Mouse (Mus musculus) monocyte, adult 2 months (primary cell): ENCODE data around the gene Ank.

Source experiments
- DNase-seq, 2 experiments: peaks; one replicate each; pipeline ENCODE4 v3.0.0; 2022; ENCODE audit warnings: low spot score in 2 of 2, low read depth in 1 of 2

Ank gene

DNA sequence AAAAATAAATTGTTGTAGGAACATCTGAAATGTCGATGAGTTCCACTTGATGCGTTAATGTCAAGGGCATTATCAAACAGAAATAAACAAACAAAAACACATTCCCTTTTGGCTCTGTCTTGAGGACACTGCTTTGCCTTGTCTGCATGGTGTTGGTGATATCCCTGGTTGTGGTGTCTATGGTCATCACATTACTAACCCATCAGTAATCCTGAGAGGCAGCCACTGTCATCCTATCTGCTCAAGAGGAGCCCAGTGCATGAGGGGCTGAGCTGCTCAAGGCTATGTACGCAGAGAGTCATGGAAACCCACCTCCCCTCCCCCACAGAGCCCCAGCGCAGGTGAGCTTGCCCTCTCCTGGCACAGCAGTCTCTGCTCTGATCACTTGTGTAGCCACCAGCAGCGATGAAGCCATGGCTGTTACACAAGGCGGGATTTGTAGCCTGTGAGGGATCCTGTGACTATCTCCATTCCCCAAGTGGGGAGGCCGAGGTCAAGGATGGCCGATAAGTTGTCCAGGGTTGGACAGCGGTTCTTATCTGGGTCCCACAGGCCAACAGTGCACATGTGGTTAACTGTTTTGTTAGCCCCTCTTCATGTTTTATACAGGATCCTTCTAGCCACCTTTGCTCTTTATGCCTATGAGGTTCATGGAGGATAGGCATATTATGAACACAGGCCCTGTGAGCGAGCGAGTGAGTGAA lies 30.3 kb downstream of the Ank start:
- no peak for DNase-seq

DNA sequence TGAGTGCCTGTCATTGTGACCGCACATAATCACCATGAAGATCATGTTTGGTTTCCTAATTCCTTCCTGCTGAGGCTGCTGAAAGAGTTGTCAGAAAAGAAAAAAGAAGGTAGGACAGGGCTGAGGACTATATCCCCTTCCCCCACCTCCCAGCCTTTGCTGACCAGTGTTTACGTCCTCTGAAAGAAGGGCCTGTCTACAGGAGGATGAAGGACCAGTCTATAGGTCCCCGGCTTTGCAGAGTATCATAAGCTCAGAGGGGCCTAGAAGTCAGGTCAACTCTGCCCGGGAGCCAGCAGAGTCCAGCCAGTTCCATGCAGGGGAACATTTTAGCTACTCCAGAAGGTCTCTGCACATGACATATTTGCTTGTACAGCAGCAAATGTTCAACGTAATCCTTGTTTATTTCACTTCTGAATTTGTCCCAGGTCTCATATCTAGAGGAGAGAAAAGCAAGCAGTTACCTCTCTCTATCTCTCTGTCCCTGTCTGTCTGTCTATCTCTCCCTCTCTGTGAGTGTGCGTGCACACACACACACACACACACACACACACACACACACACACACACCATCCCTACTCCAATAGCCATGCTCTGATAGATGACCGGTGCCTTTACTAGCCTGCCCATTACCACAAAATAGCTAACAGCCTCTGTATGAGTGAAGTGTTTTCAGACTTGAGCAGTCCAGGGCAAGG lies 31.0 kb downstream of the Ank start:
- no peak for DNase-seq

DNA sequence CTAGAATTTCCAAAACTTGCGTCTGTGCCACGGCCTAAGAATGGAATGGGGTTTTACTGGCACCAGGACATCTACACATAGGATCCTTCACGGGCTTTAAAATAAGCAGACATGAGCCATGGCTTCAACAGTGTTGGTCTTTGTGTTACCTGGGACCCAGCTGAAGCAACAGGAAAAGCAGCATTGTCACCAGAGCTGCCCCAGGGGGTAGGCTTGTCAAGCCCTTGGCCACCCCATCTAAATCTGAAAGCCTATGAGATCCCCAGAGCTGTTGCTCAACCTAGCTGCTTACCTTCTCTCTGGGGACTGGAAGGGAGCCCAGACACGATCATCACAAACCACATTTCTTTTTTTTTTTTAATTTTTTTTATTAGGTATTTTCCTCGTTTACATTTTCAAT lies 31.6 kb downstream of the Ank start:
- DNase-seq = no peak

GRCm38 (mm10) chr15:27500390-27500789 lies 33.9 kb downstream of the Ank start:
- no peak for DNase-seq

DNA sequence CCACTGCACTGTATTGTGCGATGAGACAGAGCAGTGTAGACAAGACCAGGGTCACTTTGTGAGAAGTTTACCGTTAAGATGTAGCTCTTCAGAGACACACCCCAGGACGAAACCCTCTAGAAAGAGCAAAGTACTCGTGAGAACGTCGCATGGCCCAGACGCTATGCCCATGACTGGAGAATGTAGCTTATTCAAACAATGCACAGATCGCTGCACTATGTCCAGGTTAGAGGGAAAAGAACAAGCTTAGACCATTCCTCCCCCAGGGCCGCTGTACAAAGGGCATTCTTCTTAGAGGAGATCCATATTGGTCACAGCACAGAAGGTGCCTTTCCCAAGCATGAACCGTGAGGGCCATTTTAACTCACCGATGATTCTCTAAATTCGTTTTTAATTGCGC lies 35.9 kb downstream of the Ank start:
- DNase-seq = no peak

GRCm38 (mm10) chr15:27503221-27503620 lies 36.7 kb downstream of the Ank start:
- no peak for DNase-seq

DNA sequence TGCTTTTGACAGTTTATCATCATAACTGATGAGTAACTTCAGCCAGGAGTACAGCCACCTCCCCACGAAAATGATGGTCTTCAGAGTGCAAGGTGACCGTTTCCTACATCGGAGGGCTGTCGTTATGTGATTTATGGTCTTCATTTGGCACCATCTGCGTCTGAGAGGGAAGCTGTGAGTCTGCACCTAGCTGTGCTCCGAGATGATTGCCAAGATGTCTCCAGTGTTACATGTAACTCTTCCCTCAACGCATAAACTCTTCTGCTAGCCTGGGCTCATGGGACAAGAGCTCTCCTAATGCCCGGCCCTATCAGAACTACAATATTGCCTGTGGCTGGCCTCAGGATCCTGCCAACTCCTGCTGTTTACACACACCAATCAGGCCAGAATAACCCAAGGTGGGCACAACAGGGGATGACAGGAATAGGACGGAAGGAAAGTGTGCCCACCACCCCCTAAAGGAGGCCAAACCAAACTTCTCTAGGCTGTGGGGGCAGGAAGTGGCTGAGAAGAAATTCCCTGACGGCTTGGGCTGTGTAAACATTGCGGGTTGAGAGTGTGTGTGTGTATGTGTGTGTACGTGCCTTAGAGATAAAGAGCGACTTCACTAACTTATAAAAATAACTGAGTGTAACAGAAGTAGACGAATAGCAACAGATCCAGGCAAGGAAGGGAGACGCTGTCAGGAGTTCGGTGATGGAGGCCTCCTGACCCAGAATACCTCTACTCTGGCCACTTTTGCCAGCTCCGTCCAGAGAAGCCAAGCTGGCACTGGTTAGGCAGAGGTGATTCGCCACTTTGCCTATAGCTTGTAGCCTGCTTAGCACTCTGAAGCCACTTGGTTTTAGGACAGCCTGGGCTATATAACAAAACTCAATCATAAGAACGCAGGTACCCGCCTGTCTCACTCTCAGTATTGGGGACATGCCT lies 37.6 kb downstream of the Ank start:
- DNase-seq = no peak

DNA sequence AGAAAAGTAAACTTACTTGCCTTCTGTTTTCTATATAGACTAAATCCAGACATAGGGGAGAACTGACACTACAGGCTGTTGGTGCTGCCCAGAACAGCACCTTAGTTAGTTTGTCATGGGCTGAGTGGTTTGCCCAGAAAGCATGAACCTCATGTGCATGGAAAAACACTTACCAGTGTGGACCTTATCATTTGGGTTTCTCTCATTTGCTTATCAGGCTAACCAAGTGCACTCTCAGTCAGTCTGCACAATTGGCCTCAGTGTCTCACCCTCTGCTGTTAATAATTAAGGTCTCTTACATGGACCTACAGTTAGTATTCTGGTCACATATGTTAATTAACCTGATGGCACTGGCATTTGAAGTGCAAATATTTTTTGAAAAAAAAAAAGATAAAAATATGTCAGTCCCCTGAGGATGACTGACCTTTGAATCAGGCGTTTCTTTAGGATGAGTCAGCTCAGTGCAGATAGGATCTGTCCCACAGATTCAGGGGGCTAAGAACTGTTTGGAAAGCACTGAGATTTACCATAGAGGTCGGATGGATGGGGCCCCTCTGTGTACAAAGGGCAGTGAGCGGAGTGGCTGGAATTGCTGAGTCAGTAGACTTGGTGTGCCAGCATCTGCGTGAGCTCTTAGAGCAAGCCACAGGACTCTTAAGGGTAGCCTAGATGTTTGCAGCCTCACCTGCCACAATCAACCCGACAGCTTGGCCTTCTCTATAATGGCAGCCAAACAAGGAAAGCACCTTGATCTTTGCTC lies 39.8 kb downstream of the Ank start:
- DNase-seq = no peak

DNA sequence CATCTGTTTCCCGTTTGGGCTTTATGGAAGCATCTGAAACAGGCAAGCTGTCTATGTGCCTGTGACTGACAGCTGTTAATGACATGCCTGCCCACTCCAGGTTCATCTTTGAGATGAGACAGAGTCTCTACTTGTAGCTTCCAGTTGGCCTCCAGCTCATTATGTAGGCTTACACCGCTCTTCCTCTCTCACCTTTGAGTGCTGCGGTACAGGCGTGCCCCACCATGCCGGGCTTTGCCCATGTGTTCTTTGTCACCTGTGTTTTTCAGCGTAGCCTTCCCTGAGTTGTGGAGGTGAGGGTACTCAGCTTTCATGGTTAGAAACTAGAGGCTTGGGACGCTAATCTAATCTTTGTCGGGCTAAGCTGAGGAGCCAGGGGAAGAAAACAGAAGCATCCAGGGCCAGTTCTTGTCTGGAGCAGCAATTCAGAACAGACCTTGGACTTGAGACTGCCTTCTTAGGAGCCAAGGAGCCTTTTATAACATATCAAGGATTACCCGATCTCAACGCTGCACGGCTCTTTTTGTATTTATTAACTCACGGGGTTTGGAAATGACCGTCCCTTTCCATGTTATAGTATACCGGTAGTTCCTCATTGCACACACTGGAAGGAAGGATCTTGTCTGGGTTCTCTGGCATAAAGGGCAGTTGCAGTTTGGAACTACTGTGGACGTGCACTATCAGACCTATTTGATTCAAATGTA lies 40.6 kb downstream of the Ank start:
- DNase-seq = no peak

- DNase-seq = no peak
Observed at GRCm38 (mm10) chr15:27508169-27508568, 41.7 kb downstream of the Ank start.

- DNase-seq = no peak
Observed at GRCm38 (mm10) chr15:27508982-27509381, 42.5 kb downstream of the Ank start.

GRCm38 (mm10) chr15:27516927-27517326 lies 50.5 kb downstream of the Ank start:
- DNase-seq = no peak

- DNase-seq = peak; percentile 29 to 44
Observed at GRCm38 (mm10) chr15:27518026-27518425, 51.5 kb downstream of the Ank start.

DNA sequence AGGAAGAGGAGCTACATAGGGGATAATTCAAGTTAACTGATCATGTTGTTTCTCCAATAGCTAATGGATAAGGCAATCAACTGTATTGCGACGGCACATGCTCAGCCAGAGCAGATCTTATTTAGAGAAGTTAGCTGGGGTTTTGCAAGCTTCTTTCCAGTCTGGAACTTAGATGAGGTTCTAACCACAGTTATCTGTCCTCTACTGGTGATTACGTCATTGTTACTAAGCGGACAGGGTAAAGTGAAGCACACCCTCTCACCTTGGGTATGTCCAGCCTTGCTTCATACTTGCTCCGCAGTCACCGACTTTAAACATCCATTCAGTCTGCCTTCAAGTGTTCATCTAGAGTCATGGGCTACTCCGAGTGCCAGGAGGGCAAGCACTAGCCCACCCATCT lies 53.4 kb downstream of the Ank start:
- peak; percentile 5 to 27 for DNase-seq

GRCm38 (mm10) chr15:27525233-27526005 lies 58.9 kb downstream of the Ank start:
- DNase-seq = no peak

GRCm38 (mm10) chr15:27528896-27529295 lies 62.4 kb downstream of the Ank start:
- DNase-seq = no peak

- no peak for DNase-seq
Observed at GRCm38 (mm10) chr15:27530023-27530422, 63.5 kb downstream of the Ank start.

DNA sequence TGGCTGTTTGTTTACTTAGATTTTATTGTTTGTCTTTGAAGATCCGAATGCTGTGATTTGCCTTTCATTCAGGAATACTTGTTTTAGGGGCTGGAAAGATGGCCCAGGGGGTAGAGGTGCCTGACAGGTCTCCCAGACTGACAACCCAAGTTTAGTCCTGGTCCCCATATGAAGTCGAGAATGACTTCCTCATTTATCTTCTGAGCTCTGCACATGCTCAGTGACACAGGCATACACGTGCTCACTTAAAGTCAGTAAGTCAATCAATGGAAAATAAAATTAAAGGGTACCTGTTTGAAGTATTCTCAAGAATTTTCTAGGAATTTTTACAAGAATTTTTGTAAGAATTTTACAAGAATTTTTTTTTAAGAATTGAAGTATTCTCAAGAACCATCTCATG lies 66.6 kb downstream of the Ank start:
- no peak for DNase-seq

DNA sequence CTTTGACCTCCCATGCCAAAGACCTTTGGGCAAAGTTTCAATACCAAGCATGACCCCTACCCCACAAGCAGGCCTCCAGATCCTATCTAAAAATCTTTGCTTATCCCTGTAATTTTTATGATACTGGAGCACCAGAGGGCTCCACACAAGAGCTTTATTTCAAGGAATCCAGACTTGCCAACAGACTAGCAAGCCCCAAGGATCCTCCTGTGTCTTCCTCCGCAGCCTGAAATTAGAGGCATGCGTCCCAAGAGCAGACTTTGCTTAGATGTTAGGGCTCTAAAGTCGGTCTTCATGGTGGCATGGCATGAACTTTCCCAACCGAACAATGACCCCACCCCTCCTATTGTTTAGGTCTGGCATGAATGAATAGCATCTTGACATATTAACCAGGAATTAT lies 69.2 kb downstream of the Ank start:
- DNase-seq = no peak

DNA sequence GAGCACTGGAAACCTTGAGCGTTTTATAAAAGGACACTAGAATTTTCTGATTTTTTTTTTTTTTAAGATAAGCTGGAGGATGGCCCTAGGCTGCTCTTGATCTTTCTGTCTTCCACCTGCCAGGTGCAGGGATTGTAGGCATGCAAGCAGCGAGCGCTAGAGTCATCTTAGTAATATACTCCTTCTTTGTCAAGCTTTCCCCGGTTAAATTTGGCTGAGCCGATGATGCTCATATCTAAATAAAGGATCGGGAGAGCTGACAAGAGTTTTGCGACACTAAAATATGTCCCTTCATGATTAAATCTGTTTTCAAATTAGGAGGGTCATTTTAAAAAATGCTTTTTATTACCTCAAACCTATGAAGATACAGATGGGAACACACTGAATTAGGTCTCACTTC lies 69.7 kb downstream of the Ank start:
- DNase-seq = no peak
